In the genomic region with DNA sequence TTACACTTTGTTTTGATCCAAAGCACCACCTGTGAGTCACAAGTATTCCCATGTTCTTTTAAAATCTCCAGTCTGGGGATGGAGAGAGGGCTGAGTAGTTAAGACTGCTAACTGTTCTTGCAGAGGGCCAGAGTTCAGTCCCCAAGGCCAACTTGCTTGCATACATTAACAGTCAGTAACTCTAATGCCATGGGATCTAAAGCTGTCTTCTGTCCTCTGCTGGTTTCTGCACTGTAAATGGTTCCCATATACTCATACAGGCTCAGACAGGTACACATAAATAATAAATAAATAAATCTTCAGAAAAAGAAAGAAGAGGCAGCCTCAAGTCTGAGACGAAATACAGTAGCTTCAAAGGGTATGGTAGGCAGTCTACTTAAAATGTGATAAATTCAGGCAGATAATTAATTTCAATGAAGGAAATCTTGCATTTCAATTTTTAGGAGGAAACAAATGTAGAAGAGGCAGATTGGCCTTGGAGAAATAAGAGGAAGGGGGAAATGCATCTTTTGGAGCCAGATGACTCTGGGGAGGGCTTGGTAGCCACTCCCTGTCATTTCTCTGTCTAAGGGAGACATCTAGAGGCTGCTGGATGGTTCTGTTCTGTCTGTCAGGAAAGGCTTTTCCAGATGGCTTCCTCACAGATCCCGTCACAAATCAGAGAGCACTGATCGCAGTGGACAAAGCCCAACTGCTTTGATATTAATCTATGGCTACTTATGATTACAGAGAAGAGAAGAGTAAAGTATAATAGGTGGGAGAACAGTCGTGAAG, we compare ENCODE assay signal across 8 mouse cellular contexts. TPM values are rescaled to one million over a fixed set of nuclear protein-coding genes. Genes with fewer than 3 reads are reported as not detected.
DNase-seq lines count a peak whose midpoint lies in the region; ATAC-seq and TF ChIP-seq lines count a peak whose summit lies in the region.

No protein-coding gene starts in this region.

- ATAC-seq in forebrain, embryonic 15.5 days (replicated peaks): peak; percentile 81; the same call in 1 of the 2 replicates
- ATAC-seq in forebrain, embryonic 11.5 days (replicated peaks; ENCODE audit: low FRiP score): no peak
- ATAC-seq in Patski: no peak

- TF ChIP-seq POLR2A in lung, adult 2 months (IDR thresholded peaks at IDR 0.05; ENCODE audit: borderline replicate concordance, extremely low read depth, low read depth, low read length): no peak

- no peaks in the 10 kb centered on the region for H3K4me1 ChIP-seq in forebrain, embryonic 15.5 days
- H3K4me1 ChIP-seq in forebrain, embryonic 11.5 days (replicated peaks; ENCODE audit: control insufficient read depth, insufficient read depth, low read length): no peaks in the 10 kb centered on the region
- H3K4me1 ChIP-seq in lung, adult 2 months (ENCODE audit: control insufficient read depth, insufficient read depth, low read length): no peaks in the 10 kb centered on the region

- no peak overlapping the region for H3K4me2 ChIP-seq in forebrain, embryonic 15.5 days (replicated peaks)
- H3K4me2 ChIP-seq in forebrain, embryonic 11.5 days (ENCODE audit: low read depth, low read length, severe bottlenecking): no peak overlapping the region

- no peak overlapping the region for H3K27ac ChIP-seq in forebrain, embryonic 15.5 days (replicated peaks)
- no peak overlapping the region for H3K27ac ChIP-seq in forebrain, embryonic 11.5 days (ENCODE audit: low read depth, low read length)

- no peak for DNase-seq in forebrain, embryonic 11.5 days (ENCODE audit: low spot score)
- no peak for DNase-seq in lung, adult 2 months
- no peak for DNase-seq in lung, postnatal 4 days
- DNase-seq in Patski (ENCODE audit: low read depth, low spot score): no peak
- peak; percentile 20 to 70 for DNase-seq in layer of hippocampus, postnatal 14 days (ENCODE audit: low spot score in 2 of 2)
- DNase-seq in spleen, postnatal 4 days (ENCODE audit: low spot score in 2 of 2): no peak
- DNase-seq in spleen, postnatal 14 days (ENCODE audit: low spot score in 2 of 2): no peak

- H3K36me3 ChIP-seq in forebrain, embryonic 15.5 days: no peaks in the 10 kb centered on the region
- no peaks in the 10 kb centered on the region for H3K36me3 ChIP-seq in forebrain, embryonic 11.5 days (ENCODE audit: control insufficient read depth, insufficient read depth, low read length)

- POLR2A ChIA-PET in Patski (lab: Charles Lee): interaction anchor here (0.7 kb wide), 1 partner anchor 50 kb away, joined by 3 read pairs; no protein-coding TSS in a partner anchor

- no peak overlapping the region for H3K9ac ChIP-seq in forebrain, embryonic 15.5 days (replicated peaks)
- no peak overlapping the region for H3K9ac ChIP-seq in forebrain, embryonic 11.5 days (ENCODE audit: low read length)

- in situ Hi-C loops in Patski (cut with MboI; ENCODE audit: low pct_unique_long_range_greater_than_20kb): loop anchor here (5.0 kb wide), 3 partner anchors 92 to 278 kb away; partner anchors contain the start of gene Axdnd1

- no peak overlapping the region for H3K4me3 ChIP-seq in forebrain, embryonic 15.5 days
- H3K4me3 ChIP-seq in forebrain, embryonic 11.5 days (ENCODE audit: low read depth, low read length): no peak overlapping the region
- no peak overlapping the region for H3K4me3 ChIP-seq in lung, adult 2 months (replicated peaks; ENCODE audit: extremely low read depth, low read depth, low read length)

- no peaks in the 10 kb centered on the region for H3K9me3 ChIP-seq in forebrain, embryonic 15.5 days
- no peaks in the 10 kb centered on the region for H3K9me3 ChIP-seq in forebrain, embryonic 11.5 days (ENCODE audit: control insufficient read depth, low read length)

- no peaks in the 10 kb centered on the region for H3K27me3 ChIP-seq in forebrain, embryonic 15.5 days
- no peaks in the 10 kb centered on the region for H3K27me3 ChIP-seq in forebrain, embryonic 11.5 days (ENCODE audit: control insufficient read depth, insufficient read depth, low read length)
- H3K27me3 ChIP-seq in Patski: no peaks in the 10 kb centered on the region

- 48% methylated on average over 4 of the region's 4 CpGs for WGBS in forebrain, embryonic 15.5 days
- WGBS in forebrain, embryonic 11.5 days: 58% methylated on average over 4 of the region's 4 CpGs
- WGBS in lung, adult 2 months: 47% methylated on average over 4 of the region's 4 CpGs

- CTCF ChIA-PET in Patski (lab: Charles Lee): interaction anchor here (0.8 to 1.1 kb wide), 2 partner anchors 10 to 120 kb away, joined by 3 to 4 read pairs; no protein-coding TSS in a partner anchor

- 0 out of 2 replicates have a peak, but pooled peaks have one; percentile 6 for TF ChIP-seq CTCF in lung, adult 2 months (IDR thresholded peaks at IDR 0.05; ENCODE audit: insufficient read depth, low read length)
- peak; percentile 71 for TF ChIP-seq CTCF in Patski (IDR thresholded peaks at IDR 0.05)

RNA-seq across cellular contexts. Expression of gene Gm10031, which starts 16.2 kb away (rescaled TPM):
- 0.57 and 0.71 TPM in 2 replicates for polyA plus RNA-seq in forebrain, embryonic 15.5 days (2015; fragmentation: Nextera tagmentation; extraction: Ambion mirVana)
- 0.12 and 0.37 TPM in 2 replicates for polyA plus RNA-seq in forebrain, embryonic 11.5 days (2014; fragmentation: Nextera tagmentation; extraction: Ambion mirVana)
- polyA plus RNA-seq in lung, adult 2 months (2012; rRNA removed): 11.0 and 12.2 TPM in 2 replicates
- 27.7 TPM for polyA plus RNA-seq in Patski (2021)
- 10 to 100 TPM; 44.0 to 49.0 TPM for total RNA-seq in layer of hippocampus, postnatal 14 days (2021)

RNA-seq across cellular contexts. Expression of gene Abl2, which starts 18.6 kb away (rescaled TPM):
- polyA plus RNA-seq in forebrain, embryonic 15.5 days (2015; fragmentation: Nextera tagmentation; extraction: Ambion mirVana): 6.5 and 6.9 TPM in 2 replicates
- 5.7 TPM in 2 replicates for polyA plus RNA-seq in forebrain, embryonic 11.5 days (2014; fragmentation: Nextera tagmentation; extraction: Ambion mirVana)
- polyA plus RNA-seq in lung, adult 2 months (2012; rRNA removed): 8.2 and 9.8 TPM in 2 replicates
- 21.7 TPM for polyA plus RNA-seq in Patski (2021)
- 10 to 100 TPM; 79.8 to 80.3 TPM for total RNA-seq in layer of hippocampus, postnatal 14 days (2021)

Comparison
In these comparisons a context has a peak if more than half of its experiments do, and no peak if none do; other contexts are left out.
1. DNase-seq: peak in layer of hippocampus, postnatal 14 days (2 of 2); none in forebrain, embryonic 11.5 days (single experiment), lung, adult 2 months (single experiment), lung, postnatal 4 days (0 of 2), Patski (single experiment), spleen, postnatal 4 days (0 of 2) and spleen, postnatal 14 days (0 of 2).